In genomic region chr8:45324151-45324550, GRCm38 (mm10) we compare ENCODE assay signal across 38 mouse cellular contexts. TPM values are rescaled to one million over a fixed set of nuclear protein-coding genes. Genes with fewer than 3 reads are reported as not detected.
"Had no signal": no experiment of that assay in that cellular context is flagged by ENCODE, and none has a peak within 500 bp of the region (broad histone marks: within the 10 kb centered on the region; RNA-seq: fewer than 3 reads in every experiment).

No protein-coding gene starts in this region.

- H3K27ac ChIP-seq: embryonic facial prominence, embryonic 10.5 days; embryonic facial prominence, embryonic 12.5 days; embryonic facial prominence, embryonic 13.5 days; embryonic facial prominence, embryonic 15.5 days; forebrain, embryonic 10.5 days; forebrain, embryonic 12.5 days; forebrain, embryonic 13.5 days; forebrain, embryonic 15.5 days; gastrocnemius, adult 2 months; heart, adult 2 months had no signal

- DNase-seq: cerebellum, adult 2 months; cerebellum, adult 8-10 months; cerebellum, adult 9-10 months; cerebellum, adult 9-11 months; cerebellum, postnatal 10 days; cerebellum, postnatal 14 days; cerebellum, postnatal 25 days; cerebellum, postnatal 36 days; embryo, embryonic 11 days; forebrain, postnatal 0 days; gastrocnemius, adult 2 months; gastrocnemius, postnatal 10 days; gastrocnemius, postnatal 14 days; gastrocnemius, postnatal 25 days; gastrocnemius, postnatal 36 days; heart, adult 2 months had no signal

- H3K36me3 ChIP-seq: embryonic facial prominence, embryonic 10.5 days; embryonic facial prominence, embryonic 12.5 days; embryonic facial prominence, embryonic 13.5 days; embryonic facial prominence, embryonic 15.5 days; forebrain, embryonic 10.5 days; forebrain, embryonic 12.5 days; forebrain, embryonic 15.5 days had no signal

- H3K4me3 ChIP-seq: embryonic facial prominence, embryonic 10.5 days; embryonic facial prominence, embryonic 12.5 days; embryonic facial prominence, embryonic 13.5 days; embryonic facial prominence, embryonic 15.5 days; erythroblast, embryonic 14.5 days; forebrain, embryonic 10.5 days; forebrain, embryonic 12.5 days; forebrain, embryonic 13.5 days; forebrain, embryonic 15.5 days; gastrocnemius, adult 2 months; heart, adult 2 months had no signal

- H3K9me3 ChIP-seq: embryonic facial prominence, embryonic 10.5 days; embryonic facial prominence, embryonic 12.5 days; embryonic facial prominence, embryonic 13.5 days; embryonic facial prominence, embryonic 15.5 days; forebrain, embryonic 10.5 days; forebrain, embryonic 12.5 days; forebrain, embryonic 13.5 days; forebrain, embryonic 15.5 days had no signal

- ATAC-seq: forebrain, embryonic 13.5 days; forebrain, embryonic 14.5 days; forebrain, embryonic 15.5 days; forebrain, embryonic 16.5 days; forebrain, postnatal 0 days had no signal

- H3K4me1 ChIP-seq: embryonic facial prominence, embryonic 10.5 days; embryonic facial prominence, embryonic 12.5 days; embryonic facial prominence, embryonic 13.5 days; embryonic facial prominence, embryonic 15.5 days; forebrain, embryonic 10.5 days; forebrain, embryonic 12.5 days; forebrain, embryonic 15.5 days had no signal

- H3K27me3 ChIP-seq: embryonic facial prominence, embryonic 12.5 days; embryonic facial prominence, embryonic 13.5 days; embryonic facial prominence, embryonic 15.5 days; forebrain, embryonic 12.5 days; forebrain, embryonic 13.5 days; forebrain, embryonic 15.5 days had no signal

- H3K4me2 ChIP-seq: embryonic facial prominence, embryonic 12.5 days; embryonic facial prominence, embryonic 13.5 days; embryonic facial prominence, embryonic 15.5 days; forebrain, embryonic 12.5 days; forebrain, embryonic 13.5 days; forebrain, embryonic 15.5 days had no signal

- H3K9ac ChIP-seq: embryonic facial prominence, embryonic 12.5 days; embryonic facial prominence, embryonic 13.5 days; embryonic facial prominence, embryonic 15.5 days; forebrain, embryonic 12.5 days; forebrain, embryonic 13.5 days; forebrain, embryonic 15.5 days; forebrain, postnatal 0 days had no signal

RNA-seq across cellular contexts. Expression of gene Cyp4v3, which starts 8.9 kb away (rescaled TPM):
- polyA plus RNA-seq: erythroblast, embryonic 14.5 days had no signal

RNA-seq across cellular contexts. Expression of gene Gm45753, which starts 15.9 kb away (rescaled TPM):
- total RNA-seq: common myeloid progenitor, adult 5-6 weeks; forebrain, postnatal 0 days; gastrocnemius, adult 18-20 months; gastrocnemius, adult 2 months; gastrocnemius, adult 8-10 months; gastrocnemius, postnatal 10 days; gastrocnemius, postnatal 14 days; gastrocnemius, postnatal 25 days; gastrocnemius, postnatal 36 days; gastrocnemius, postnatal 4 days; granulocyte monocyte progenitor cell, adult 5-6 weeks; heart, adult 2 months; heart, adult 8-10 months had no signal
- polyA plus RNA-seq: cerebellum, adult 2 months; cortical plate, adult 2 months; embryonic facial prominence, embryonic 11.5 days; embryonic facial prominence, embryonic 12.5 days; embryonic facial prominence, embryonic 13.5 days; embryonic facial prominence, embryonic 14.5 days; erythroblast, embryonic 14.5 days; forebrain, embryonic 10.5 days; forebrain, embryonic 11.5 days; forebrain, embryonic 12.5 days; forebrain, embryonic 13.5 days; forebrain, embryonic 14.5 days; forebrain, embryonic 15.5 days; forebrain, embryonic 16.5 days; frontal cortex, adult 2 months; heart, adult 2 months had no signal

RNA-seq across cellular contexts. Expression of gene Klkb1, which starts 29.5 kb away (rescaled TPM):
- total RNA-seq: common myeloid progenitor, adult 5-6 weeks; gastrocnemius, adult 2 months; gastrocnemius, postnatal 10 days; gastrocnemius, postnatal 14 days; gastrocnemius, postnatal 25 days; gastrocnemius, postnatal 36 days; granulocyte monocyte progenitor cell, adult 5-6 weeks; heart, adult 2 months; heart, adult 8-10 months had no signal
- polyA plus RNA-seq: embryonic facial prominence, embryonic 10.5 days; embryonic facial prominence, embryonic 11.5 days; erythroblast, embryonic 14.5 days; forebrain, embryonic 11.5 days; forebrain, embryonic 13.5 days; forebrain, embryonic 14.5 days; forebrain, embryonic 15.5 days; forebrain, embryonic 16.5 days had no signal

RNA-seq across cellular contexts. Expression of gene Fam149a, which starts 57.9 kb away (rescaled TPM):
- total RNA-seq: granulocyte monocyte progenitor cell, adult 5-6 weeks had no signal
